Mouse (Mus musculus) kidney, embryonic 15.5 days (tissue): Measurements from ENCODE around the gene Olfr54. TPM values are rescaled to one million over a fixed set of nuclear protein-coding genes. Genes with fewer than 3 reads are reported as not detected.
"Not testable (repeated sequence)": the region's sequence is repeated elsewhere in the genome, so short reads cannot be mapped to it uniquely, and the experiment has no call there.

Experiments
- ATAC-seq: fragments of 200-750 bp; cut with Nextera tagmentation; replicated peaks from 2 replicates; pipeline ENCODE4 v1.8.0; 2017; ENCODE audit warnings: moderate TSS enrichment; ENCODE audit not compliant: low FRiP score
- H3K27ac ChIP-seq: fragments of 300-500 bp; sonication (generic); 2 replicates; pipeline ENCODE4 v1.5.1; 2015; ENCODE audit warnings: mild to moderate bottlenecking, inconsistent platforms
- H3K27me3 ChIP-seq: fragments of 300-500 bp; sonication (generic); 2 replicates; pipeline ENCODE4 v1.6.1; 2015; ENCODE audit warnings: inconsistent platforms
- H3K36me3 ChIP-seq: fragments of 300-500 bp; sonication (generic); 2 replicates; pipeline ENCODE4 v1.6.1; 2015; ENCODE audit warnings: inconsistent platforms
- H3K4me1 ChIP-seq: fragments of 300-500 bp; sonication (generic); 2 replicates; pipeline ENCODE4 v1.6.1; 2015; ENCODE audit warnings: inconsistent platforms
- H3K4me2 ChIP-seq: fragments of 300-500 bp; sonication (generic); 2 replicates; pipeline ENCODE4 v1.6.1; 2015; ENCODE audit warnings: moderate library complexity, mild to moderate bottlenecking, inconsistent platforms
- H3K4me3 ChIP-seq: fragments of 300-500 bp; sonication (generic); replicated peaks from 2 replicates; pipeline ENCODE4 v1.5.1; 2015; ENCODE audit warnings: mild to moderate bottlenecking, inconsistent platforms
- H3K9ac ChIP-seq: fragments of 300-500 bp; sonication (generic); 2 replicates; pipeline ENCODE4 v1.6.1; 2015; ENCODE audit warnings: mild to moderate bottlenecking, inconsistent platforms
- H3K9me3 ChIP-seq: fragments of 300-500 bp; sonication (generic); replicated peaks from 2 replicates; pipeline ENCODE4 v1.6.1; 2016; ENCODE audit warnings: inconsistent platforms
- WGBS: fragments of 180-500 bp; shearing (Covaris S2); methylation state at CpG from one replicate; pipeline ENCODE4 v1.1.7; 2015; ENCODE audit warnings: mixed read lengths; 5-methylcytosine and 5-hydroxymethylcytosine counted together
- polyA plus RNA-seq: library from polyadenylated mRNA; unstranded; fragments of >200 nt; fragmentation: Nextera tagmentation; extraction: Ambion mirVana; gene quantifications from 2 replicates; pipeline ENCODE4 v1.2.1, GENCODE M21; 2015

Gene Olfr54
- polyA plus RNA-seq, result not detected in 2 replicates

GRCm38 (mm10) chr11:51013936-51014335, at the start of gene Olfr54:
TSS of gene Olfr54 (plus strand) at chr11:51014236.
- no peak for ATAC-seq
- Histone ChIP-seq H3K36me3 (no peaks in the 10 kb centered on the region), H3K4me3 (no peak within 1 kb of the TSS), H3K9ac (no peak within 1 kb of the TSS), H3K27me3 (no peaks in the 10 kb centered on the region), H3K4me2 (no peak within 1 kb of the TSS), H3K27ac (no peak within 1 kb of the TSS), H3K4me1 (no peaks in the 10 kb centered on the region), H3K9me3 (no peaks in the 10 kb centered on the region)
- WGBS, result 56% methylated on average over 1 of the region's 1 CpGs

GRCm38 (mm10) chr11:50964886-50965285, 49.1 kb upstream of the Olfr54 start:
- no peak overlapping the region for H3K4me2 ChIP-seq
- no peak overlapping the region for H3K9ac ChIP-seq
- H3K4me1 ChIP-seq, result no peaks in the 10 kb centered on the region
- H3K9me3 ChIP-seq, result no peaks in the 10 kb centered on the region
- H3K27me3 ChIP-seq, result no peaks in the 10 kb centered on the region
- 66% methylated on average over 2 of the region's 2 CpGs for WGBS
- H3K36me3 ChIP-seq, result no peaks in the 10 kb centered on the region
- ATAC-seq, result no peak
- H3K4me3 ChIP-seq, result no peak overlapping the region
- H3K27ac ChIP-seq, result no peak overlapping the region

GRCm38 (mm10) chr11:50966230-50966629, 47.8 kb upstream of the Olfr54 start, which contains the start of gene Olfr1378:
TSS of gene Olfr1378 (plus strand) at chr11:50966530.
- no peaks in the 10 kb centered on the region for H3K9me3 ChIP-seq
- H3K36me3 ChIP-seq, result no peaks in the 10 kb centered on the region
- WGBS, result 89% methylated on average over 11 of the region's 11 CpGs
- H3K27me3 ChIP-seq, result no peaks in the 10 kb centered on the region
- H3K4me1 ChIP-seq, result no peaks in the 10 kb centered on the region
- no peak within 1 kb of the TSS for H3K27ac ChIP-seq
- no peak within 1 kb of the TSS for H3K9ac ChIP-seq
- H3K4me3 ChIP-seq, result no peak within 1 kb of the TSS
- no peak within 1 kb of the TSS for H3K4me2 ChIP-seq
- ATAC-seq, result no peak

GRCm38 (mm10) chr11:50977216-50977615, 36.8 kb upstream of the Olfr54 start:
- no peak for ATAC-seq
- no peak overlapping the region for H3K4me2 ChIP-seq
- H3K9me3 ChIP-seq, result no peaks in the 10 kb centered on the region
- no peak overlapping the region for H3K4me3 ChIP-seq
- H3K27ac ChIP-seq, result no peak overlapping the region
- no peaks in the 10 kb centered on the region for H3K27me3 ChIP-seq
- no peaks in the 10 kb centered on the region for H3K36me3 ChIP-seq
- H3K9ac ChIP-seq, result no peak overlapping the region
- WGBS, result 75% methylated on average over 4 of the region's 4 CpGs
- H3K4me1 ChIP-seq, result no peaks in the 10 kb centered on the region

GRCm38 (mm10) chr11:50981667-50982066, 32.4 kb upstream of the Olfr54 start, which contains the start of gene Olfr1377:
TSS of gene Olfr1377 (plus strand) at chr11:50981967.
- Histone ChIP-seq H3K4me1 (no peaks in the 10 kb centered on the region), H3K4me2 (no peak within 1 kb of the TSS), H3K9me3 (no peaks in the 10 kb centered on the region), H3K36me3 (no peaks in the 10 kb centered on the region), H3K27me3 (no peaks in the 10 kb centered on the region), H3K4me3 (no peak within 1 kb of the TSS), H3K27ac (no peak within 1 kb of the TSS), H3K9ac (no peak within 1 kb of the TSS)
- 71% methylated on average over 5 of the region's 5 CpGs for WGBS
- ATAC-seq, result no peak

- H3K9me3 ChIP-seq, result no peaks in the 10 kb centered on the region
- H3K4me3 ChIP-seq, result no peak within 1 kb of the TSS
- H3K4me2 ChIP-seq, result no peak within 1 kb of the TSS
- no peak within 1 kb of the TSS for H3K9ac ChIP-seq
- no peak for ATAC-seq
- H3K4me1 ChIP-seq, result no peaks in the 10 kb centered on the region
- no peaks in the 10 kb centered on the region for H3K36me3 ChIP-seq
- no peaks in the 10 kb centered on the region for H3K27me3 ChIP-seq
- no peak within 1 kb of the TSS for H3K27ac ChIP-seq
- WGBS, result 76% methylated on average over 5 of the region's 5 CpGs
Observed at GRCm38 (mm10) chr11:51003296-51003695, 10.7 kb upstream of the Olfr54 start, which contains the start of gene Olfr51. TSS of gene Olfr51 (plus strand) at chr11:51003596.

- no peak for ATAC-seq
- Histone ChIP-seq H3K9me3 (no peaks in the 10 kb centered on the region), H3K9ac (no peak overlapping the region), H3K27ac (no peak overlapping the region), H3K36me3 (no peaks in the 10 kb centered on the region), H3K4me1 (no peaks in the 10 kb centered on the region), H3K4me2 (no peak overlapping the region), H3K27me3 (no peaks in the 10 kb centered on the region), H3K4me3 (no peak overlapping the region)
- 68% methylated on average over 5 of the region's 5 CpGs for WGBS
Observed at GRCm38 (mm10) chr11:51011821-51012220, 2.2 kb upstream of the Olfr54 start.

GRCm38 (mm10) chr11:51016341-51016740, 2.3 kb downstream of the Olfr54 start:
- H3K4me2 ChIP-seq, result no peak overlapping the region
- 67% methylated on average over 2 of the region's 2 CpGs for WGBS
- ATAC-seq, result no peak

GRCm38 (mm10) chr11:51026811-51027210, 12.8 kb downstream of the Olfr54 start:
- not testable (repeated sequence) for H3K9me3 ChIP-seq, H3K27me3 ChIP-seq, H3K4me2 ChIP-seq, H3K36me3 ChIP-seq, ATAC-seq, H3K9ac ChIP-seq, H3K4me3 ChIP-seq, H3K4me1 ChIP-seq, H3K27ac ChIP-seq
- 89% methylated on average over 11 of the region's 11 CpGs for WGBS

More at GRCm38 (mm10) chr11:51016341-51016740, 2.3 kb downstream of the Olfr54 start:
- H3K27me3 ChIP-seq, result no peaks in the 10 kb centered on the region
- H3K27ac ChIP-seq, result no peak overlapping the region
- no peaks in the 10 kb centered on the region for H3K9me3 ChIP-seq
- no peaks in the 10 kb centered on the region for H3K36me3 ChIP-seq
- no peak overlapping the region for H3K4me3 ChIP-seq
- H3K4me1 ChIP-seq, result no peaks in the 10 kb centered on the region
- no peak overlapping the region for H3K9ac ChIP-seq

- 37% methylated on average over 8 of the region's 8 CpGs for WGBS
- H3K27ac ChIP-seq, H3K27me3 ChIP-seq, H3K4me1 ChIP-seq, H3K36me3 ChIP-seq, H3K9ac ChIP-seq, ATAC-seq, H3K9me3 ChIP-seq, H3K4me3 ChIP-seq, H3K4me2 ChIP-seq: not testable (repeated sequence)
Observed at GRCm38 (mm10) chr11:51029381-51029780, 15.3 kb downstream of the Olfr54 start.

- no peak for ATAC-seq
- Histone ChIP-seq H3K27ac (no peak overlapping the region), H3K4me2 (no peak overlapping the region), H3K9ac (no peak overlapping the region), H3K36me3 (no peaks in the 10 kb centered on the region), H3K9me3 (no peaks in the 10 kb centered on the region), H3K27me3 (no peaks in the 10 kb centered on the region), H3K4me3 (no peak overlapping the region), H3K4me1 (peaks cover 3% of the 10 kb centered on the region; the same call in 1 of the 2 replicates)
- 49% methylated on average over 2 of the region's 2 CpGs for WGBS
Observed at GRCm38 (mm10) chr11:51030225-51030624, 16.2 kb downstream of the Olfr54 start.

- Histone ChIP-seq H3K9me3 (no peaks in the 10 kb centered on the region), H3K9ac (no peak overlapping the region), H3K4me1 (peaks cover 3% of the 10 kb centered on the region; the same call in 1 of the 2 replicates), H3K27me3 (no peaks in the 10 kb centered on the region), H3K36me3 (no peaks in the 10 kb centered on the region), H3K4me2 (no peak overlapping the region), H3K4me3 (no peak overlapping the region), H3K27ac (no peak overlapping the region)
- ATAC-seq, result no peak
- 18% methylated on average over 1 of the region's 1 CpGs for WGBS
Observed at GRCm38 (mm10) chr11:51032851-51033250, 18.8 kb downstream of the Olfr54 start.

GRCm38 (mm10) chr11:51034141-51034540, 20.1 kb downstream of the Olfr54 start:
- H3K4me2 ChIP-seq, H3K4me3 ChIP-seq, H3K27ac ChIP-seq, ATAC-seq, H3K9ac ChIP-seq, H3K36me3 ChIP-seq, H3K4me1 ChIP-seq, H3K27me3 ChIP-seq, H3K9me3 ChIP-seq: not testable (repeated sequence)
